Mouse (Mus musculus): Measurements from ENCODE around the gene Dnase1l3. TPM values are rescaled to one million over a fixed set of nuclear protein-coding genes. Genes with fewer than 3 reads are reported as not detected.
A peak's percentile ranks its signal among the peaks of the same experiment; 100 is the strongest.

Gene Dnase1l3
- 2.6 and 3.9 TPM in 2 replicates for total RNA-seq (2021)
- long read RNA-seq, experiment 1 = 0 reads
- long read RNA-seq, experiment 2, full-length matches to known transcripts = 2 of 4 reads
- long read RNA-seq, experiment 2, partial matches to known transcripts = 2 of 4 reads
- long read RNA-seq, experiment 2, other reads (novel, unspliced or antisense) = 0 of 4 reads

DNA sequence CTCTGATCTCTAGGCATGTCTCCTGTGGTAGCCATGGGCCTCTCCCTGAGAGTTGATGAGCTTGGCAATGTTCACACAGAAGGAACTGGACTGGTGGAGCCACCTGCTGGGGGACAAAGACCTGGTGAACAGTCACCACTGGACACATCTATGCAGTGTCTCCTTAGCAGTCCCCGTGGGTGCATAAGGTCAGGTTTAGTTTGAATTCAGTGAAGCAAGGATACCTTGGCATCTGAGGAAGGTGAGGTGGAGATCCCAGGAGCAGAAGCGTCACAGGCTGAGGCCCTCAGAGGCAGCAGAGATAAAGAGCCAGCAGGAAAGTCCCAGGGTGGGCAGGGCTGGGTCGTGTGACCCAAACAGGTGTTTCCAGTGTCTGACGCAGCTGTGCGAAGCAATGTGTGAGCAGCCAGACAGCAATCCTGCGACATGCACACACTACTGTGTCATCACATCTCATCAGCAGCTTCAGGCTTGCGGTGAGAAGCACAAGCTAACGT lies at the start of gene Dnase1l3:
Dnase1l3 (minus strand) TSS at position 303 of the 497 bp plus-strand sequence.
- peak; percentile 68 for DNase-seq

DNA sequence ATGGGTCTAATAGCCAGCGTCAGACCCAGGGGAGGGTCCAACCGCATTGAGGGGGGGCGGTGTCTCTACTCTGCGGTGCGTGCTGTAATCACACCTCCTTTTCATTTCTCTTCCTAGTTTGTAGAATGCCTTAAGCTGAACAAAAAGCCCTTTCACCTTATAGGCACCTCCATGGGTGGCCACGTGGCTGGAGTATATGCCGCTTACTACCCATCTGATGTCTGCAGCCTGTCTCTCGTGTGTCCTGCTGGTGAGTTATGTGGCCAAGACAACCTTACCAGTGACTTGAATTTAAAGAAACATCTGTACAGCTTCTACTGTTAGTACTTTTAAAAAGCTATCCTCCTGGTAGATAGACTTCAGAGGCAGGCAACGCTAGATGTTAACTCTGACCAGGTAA lies 48.2 kb upstream of the Dnase1l3 start:
- no peak for DNase-seq

DNA sequence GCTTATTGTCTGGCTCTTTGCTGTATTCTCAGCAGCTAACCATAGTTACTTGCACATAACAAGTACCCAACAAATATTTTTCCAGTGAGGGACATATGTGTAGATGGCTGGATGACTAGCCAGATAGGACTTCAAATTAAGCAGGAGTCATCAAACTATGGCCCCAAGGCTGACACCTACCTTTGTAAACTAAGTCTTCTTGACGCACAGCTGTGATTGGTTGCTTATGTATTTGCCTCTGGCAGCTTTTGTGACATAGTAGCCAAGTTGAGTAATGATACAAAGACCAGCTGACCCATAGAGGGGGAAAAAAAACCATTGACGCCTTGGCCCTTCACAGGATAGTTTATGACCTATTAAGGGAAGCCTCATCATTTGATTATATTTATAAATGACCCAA lies 47.7 kb upstream of the Dnase1l3 start:
- no peak for DNase-seq

DNA sequence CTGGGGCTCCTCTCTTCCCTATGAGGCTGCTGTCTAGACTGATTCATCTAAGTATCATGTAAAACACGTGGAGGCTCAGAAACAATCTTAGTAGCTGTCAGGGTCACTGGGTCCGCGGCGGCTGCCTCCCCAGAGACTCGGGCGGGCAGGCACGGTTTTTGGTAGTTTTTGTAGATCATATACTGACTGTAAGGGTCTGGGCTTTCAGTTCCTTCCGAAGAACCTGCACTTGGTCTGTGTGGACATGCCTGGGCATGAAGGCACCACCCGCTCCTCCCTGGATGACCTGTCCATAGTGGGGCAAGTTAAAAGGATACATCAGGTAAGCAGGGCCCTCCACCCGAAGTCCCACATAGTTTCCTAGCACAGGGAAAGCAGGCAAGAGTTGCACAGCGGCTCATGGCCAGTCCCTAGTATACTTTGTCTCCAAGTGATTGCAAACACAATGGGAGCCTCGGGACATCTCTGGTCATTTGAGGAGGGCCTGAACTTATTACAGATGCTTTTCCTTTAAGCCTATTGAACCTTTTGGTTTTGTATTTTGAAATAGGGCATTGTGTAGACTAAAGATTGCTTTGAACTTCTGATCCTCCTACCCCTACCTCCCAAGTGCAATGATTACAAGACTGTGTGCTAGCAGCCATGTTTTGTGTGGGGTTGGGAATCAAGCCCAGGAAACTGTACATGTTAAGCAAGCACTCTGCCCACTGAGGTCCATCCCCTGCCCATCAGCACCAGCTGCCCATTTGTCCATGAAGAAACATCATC lies 46.7 kb upstream of the Dnase1l3 start:
- DNase-seq = no peak

DNA sequence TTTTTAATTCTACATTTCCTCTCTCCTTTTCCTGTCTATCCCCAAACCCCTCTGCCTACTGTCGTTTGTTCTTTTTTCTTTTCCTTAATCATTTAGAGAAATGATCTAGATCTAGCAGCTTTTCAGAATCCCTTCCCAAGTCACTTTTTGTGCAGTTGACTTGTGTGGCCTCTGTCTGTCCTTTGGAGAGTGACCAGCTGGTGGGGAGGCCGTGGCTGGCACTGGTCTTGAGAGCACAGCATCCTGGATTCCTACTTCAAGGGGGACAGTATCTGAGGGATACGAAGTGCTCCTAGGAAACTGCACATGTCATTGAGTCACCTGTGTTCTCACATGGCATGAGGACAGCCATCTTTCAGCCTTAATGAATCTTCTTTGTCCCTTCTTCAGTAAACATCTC lies 45.8 kb upstream of the Dnase1l3 start:
- DNase-seq = no peak

DNA sequence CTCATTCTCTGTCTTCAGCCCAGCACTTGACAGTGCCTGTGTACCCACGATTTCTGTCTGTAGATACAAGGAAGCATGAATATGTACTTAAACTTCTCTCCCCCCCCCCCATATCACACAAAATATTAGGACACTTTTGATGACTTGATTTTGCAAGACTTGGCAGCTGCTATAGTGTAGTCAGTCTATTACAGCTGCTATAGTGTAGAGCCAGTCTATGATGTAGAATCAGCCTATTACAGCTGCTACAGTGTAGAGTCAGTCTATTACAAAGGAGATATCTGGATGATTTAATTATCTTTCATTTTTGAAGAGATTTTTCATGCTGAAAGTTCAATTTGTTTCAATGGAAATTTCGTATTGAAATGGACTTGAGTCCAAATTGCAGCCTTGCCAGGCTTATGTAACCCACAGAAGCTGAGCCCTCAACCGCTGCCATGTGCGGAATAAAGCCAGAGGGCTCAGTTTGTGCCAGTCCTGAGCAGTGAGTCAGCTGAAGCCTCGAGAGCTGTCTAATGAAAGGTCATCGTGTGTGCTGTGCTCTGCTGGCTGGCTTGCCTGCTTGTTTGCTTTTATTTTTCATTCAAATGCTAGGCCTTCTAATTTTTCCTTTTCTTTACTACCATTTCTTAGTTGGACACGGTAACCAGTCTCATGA lies 44.5 kb upstream of the Dnase1l3 start:
- DNase-seq = peak; percentile 89

DNA sequence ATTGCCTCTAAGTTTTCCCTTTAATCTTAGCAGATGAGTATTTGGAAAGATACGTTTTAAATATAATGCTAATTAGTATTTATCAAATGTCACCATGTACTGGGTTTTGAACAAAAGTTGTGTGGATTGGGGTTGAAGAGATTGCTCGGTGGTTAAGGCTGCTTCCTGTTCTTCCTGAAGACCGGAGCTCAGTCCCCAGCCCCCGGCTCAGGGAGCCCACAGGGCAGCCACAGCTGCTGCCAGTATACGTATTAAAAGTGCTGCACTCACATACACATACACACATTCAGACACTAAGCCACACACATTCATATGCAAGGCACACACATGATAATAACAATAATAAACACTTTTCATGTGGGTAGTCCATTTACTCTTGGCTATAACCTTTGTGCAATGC lies 43.8 kb upstream of the Dnase1l3 start:
- DNase-seq = no peak

DNA sequence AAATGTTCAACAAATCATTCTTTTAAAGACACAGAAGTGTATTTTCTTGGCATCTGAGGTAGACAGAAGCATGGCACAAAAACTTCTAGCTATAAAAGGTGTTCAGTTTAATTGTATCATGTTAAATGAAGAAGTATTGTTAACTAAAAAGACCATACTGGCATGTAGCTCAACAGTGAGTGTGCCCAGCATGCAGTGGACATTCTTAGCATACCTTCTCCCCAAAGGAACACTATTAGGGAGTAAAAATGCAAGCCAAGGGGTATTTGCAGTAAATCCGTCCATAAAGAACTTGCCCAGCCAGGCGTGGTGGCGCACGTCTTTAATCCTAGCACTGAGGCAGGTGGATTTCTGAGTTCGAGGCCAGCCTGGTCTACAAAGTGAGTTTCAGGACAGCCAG lies 42.0 kb upstream of the Dnase1l3 start:
- no peak for DNase-seq

DNA sequence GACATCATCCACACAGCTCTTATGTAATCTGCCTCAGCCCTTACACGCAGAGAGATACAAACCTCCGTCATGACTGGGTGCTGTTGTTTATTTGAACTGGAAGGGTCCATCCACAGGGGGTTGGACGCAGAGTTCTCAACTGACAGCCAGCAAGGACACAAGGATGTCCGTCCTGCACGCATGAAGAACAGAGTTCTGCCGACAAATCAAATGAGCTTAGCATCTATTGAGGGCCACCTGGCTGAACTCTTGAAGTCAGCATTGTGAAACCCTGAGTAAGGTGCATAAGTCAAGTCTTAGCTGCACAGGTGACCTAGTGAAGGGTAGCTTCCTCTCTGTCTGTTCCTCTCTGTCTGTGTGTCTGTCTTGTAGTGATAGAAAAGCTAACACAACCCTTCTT lies 41.6 kb upstream of the Dnase1l3 start:
- no peak for DNase-seq

DNA sequence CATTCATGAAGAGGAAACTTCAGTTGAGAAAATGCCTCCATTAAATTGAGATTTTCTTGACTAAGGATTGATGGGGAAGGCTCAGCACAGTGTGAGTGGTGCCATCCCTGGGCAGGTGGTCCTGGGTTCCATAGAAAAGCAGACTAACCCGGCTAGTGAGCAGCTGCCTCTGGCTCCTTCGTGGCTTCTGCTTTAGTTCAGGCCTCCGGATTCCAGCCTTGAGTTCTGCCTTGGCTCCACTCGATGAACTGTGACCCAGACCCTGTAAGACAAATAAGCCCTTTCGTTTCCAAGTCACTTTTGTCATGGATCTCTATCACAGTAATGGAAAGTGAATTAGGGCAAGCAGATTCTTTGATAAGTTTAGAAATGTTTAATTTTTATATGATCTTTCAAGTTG lies 40.2 kb upstream of the Dnase1l3 start:
- no peak for DNase-seq

DNA sequence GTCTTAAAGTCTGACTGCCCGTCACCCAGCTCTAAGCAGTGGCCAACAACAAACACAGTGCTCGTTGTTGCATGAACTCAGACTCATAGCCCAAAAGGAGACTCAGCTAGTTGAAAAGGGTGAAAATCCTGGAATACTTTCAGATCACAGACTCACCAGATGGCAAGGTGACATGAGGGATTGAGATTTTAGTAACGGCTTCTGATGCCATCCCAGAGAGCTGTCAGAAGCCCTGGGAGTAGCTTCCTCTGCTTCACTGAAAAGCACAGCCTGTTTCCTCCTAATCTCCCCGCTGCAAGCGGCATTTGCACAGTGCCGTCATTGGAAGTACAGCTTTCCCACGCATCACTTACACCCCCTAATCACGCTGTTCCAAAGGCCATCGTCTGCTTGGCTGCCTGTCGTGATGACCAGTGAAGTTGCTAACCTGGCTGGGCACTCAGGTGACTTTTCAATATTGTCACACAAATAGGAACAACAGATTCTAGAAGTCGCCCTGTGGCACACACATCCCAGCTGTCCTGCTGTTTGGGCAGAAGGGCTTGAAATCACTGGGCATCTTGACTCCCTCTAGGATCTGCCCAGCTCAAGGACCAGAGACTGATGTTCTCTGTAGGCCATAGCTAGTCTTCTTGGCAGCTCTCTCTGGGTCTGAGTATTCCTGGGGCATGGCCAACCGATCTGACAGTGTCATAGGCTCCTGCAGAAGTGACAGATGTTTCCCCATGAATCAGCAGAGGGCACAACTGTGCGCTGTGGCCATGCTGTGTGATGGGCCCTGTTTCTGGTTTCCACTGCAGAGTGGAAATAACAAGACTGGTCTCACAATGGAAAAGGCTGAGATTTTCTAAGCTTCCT lies 37.9 kb upstream of the Dnase1l3 start:
- peak; percentile 80 for DNase-seq

DNA sequence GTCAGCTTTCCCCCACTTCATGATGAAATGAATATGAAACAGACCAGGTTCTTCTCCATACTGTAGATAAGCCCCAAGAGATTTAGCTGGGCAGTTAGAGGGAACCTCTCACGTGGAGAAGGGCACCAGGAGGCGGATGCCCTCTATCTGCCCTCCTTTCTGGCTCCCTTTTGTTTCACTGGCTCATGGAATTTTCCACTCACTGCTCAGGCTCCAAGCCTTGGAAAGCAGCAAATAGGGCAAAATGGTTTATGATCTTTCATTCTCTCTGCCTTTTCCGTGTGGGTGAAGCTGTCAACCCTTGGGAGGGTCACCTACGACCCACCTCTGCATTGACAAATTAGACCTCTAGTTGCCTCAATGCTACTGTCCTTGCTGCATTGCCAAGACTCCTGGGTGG lies 36.2 kb upstream of the Dnase1l3 start:
- peak; percentile 54 for DNase-seq

DNA sequence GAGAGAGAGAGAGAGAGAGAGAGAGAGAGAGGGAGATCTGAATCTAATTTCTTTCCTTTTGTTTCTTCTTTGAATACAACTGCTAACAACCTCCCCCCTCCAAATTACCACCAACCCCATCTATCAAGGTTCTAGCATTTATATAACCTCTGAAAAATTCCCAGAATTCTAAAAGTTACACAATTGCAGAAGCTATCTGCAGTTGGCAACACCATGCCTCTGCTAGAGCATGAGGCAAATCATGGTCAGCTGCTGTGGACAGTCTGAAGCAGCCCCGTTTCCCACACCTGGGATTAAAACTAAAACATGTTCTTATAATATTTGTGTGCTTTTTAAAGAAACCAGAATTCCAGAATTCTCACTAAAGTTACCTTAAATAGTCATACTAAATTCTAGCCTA lies 35.4 kb upstream of the Dnase1l3 start:
- no peak for DNase-seq

DNA sequence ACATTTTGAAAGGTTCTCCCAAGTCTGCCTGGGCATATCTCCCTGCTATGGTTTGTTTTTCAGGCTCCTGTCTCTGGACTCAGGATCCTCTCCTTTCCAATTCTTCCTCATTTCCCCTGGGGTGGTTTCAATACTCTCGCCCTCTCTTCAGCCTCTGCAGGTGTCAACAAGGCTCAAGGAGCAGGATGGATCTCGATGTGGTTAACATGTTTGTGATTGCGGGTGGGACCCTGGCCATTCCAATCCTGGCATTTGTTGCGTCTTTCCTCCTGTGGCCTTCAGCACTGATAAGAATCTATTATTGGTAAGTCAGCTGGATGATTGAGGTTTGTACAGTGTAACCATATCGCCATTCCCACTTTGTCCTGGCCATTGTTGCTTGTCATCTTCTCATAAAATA lies 33.7 kb upstream of the Dnase1l3 start:
- no peak for DNase-seq

DNA sequence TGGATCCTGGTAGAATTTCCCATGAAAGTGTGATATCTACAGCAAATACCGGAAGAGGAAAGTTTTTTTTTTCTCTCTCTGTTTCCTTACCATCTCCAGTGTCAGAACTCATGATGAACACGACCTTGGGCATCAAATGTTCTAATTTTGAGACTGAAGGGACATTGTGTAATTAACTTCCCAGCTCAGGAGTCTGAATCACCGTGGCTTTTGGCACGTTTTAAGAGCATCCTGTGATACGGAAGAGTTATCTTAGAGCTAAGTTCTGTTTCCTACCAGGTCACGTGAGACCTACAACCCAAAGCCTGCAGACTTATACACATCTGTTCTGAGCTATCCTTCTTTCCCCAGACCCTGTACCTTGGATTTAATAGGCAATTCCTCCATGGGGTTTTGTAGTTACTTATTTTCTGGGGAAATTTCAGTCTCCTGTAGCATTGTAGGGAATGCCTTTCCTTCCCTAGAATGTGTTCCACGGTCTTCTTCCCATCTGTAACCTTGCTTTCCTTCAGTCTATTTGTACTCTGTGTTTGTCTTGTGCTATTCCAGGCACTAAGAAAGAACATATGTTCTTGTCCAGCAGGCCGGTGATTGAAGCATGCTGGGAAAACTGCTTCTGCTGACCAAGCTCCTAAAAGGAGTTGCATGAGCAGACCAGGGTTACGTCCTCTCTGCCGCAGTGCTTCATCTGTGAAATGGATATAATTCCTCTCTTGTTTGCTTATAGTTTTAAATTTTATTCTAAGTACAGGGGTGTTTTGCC lies 32.6 kb upstream of the Dnase1l3 start:
- no peak for DNase-seq

DNA sequence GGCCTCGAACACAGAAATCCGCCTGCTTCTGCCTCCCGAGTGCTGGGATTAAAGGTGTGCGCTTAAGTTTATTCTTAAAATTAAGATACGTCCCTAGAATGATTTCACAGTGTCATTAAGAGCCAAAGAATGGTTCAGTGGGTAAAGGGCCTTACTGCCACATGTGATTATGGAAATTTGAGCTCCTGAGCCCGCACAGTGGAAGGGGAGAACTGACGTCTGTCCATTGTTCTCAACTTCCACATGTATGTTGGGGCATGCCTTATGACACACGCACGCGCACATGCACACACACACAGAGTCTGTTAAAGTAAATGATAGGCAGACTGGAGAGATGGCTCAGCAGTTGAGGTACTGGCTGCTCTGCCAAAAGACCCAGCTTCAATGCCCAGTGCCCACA lies 30.6 kb upstream of the Dnase1l3 start:
- DNase-seq = no peak

DNA sequence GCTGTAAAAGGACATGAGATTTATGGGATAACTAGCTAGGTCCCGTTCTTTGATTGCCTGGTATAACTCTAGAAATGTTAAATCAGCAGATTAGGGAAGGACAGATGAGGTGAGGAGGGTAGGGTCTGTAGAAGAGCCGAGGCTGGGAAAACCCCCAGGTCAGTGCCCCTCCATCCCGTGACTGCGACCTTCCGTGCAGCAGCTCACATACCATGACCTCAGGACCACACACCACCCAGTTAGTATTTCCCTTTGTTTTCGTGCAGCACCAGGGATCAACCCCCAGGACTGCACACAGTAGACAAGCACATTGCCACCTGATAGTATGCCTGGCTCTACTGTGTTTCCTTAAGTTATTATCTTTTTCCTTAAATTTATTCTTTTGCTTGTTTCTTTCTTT lies 30.1 kb upstream of the Dnase1l3 start:
- DNase-seq = no peak

DNA sequence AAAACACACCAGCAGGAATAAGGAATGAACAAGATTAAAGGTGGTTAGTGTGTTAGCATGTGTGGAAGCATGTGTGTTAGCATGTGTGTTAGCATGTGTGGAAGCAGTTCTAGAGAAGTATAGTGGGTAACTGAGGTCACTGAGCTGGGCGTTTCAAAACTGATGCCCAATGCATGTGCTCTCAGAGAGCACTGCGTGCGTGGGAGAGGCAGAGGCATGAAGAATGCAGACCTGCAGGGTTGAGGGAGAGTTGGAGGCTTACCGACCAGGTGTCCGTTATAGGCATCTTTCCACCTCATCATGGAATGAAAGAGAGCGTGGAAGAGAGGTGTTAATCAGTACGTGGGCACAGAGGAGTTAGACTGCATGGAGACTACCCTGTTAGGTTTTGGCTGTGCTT lies 26.2 kb upstream of the Dnase1l3 start:
- DNase-seq = no peak

DNA sequence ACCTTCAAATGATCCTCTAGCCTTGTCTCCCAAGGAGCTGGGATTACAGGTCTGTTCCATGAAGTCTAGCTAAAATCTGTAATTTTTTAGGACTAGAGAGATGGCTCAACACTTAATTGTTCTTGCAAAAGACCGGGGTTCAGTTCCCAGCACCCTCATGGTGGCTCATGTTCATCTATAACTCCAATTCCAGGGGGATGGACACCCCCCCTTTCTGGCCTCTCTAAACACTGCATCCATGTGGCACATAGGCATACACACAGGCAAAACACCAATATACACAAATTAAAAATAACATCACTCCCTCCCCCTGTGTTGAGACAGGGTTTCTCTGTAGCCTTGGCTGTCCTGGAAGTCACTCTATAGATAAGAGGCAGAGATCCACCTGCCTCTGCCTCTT lies 25.6 kb upstream of the Dnase1l3 start:
- DNase-seq = no peak

DNA sequence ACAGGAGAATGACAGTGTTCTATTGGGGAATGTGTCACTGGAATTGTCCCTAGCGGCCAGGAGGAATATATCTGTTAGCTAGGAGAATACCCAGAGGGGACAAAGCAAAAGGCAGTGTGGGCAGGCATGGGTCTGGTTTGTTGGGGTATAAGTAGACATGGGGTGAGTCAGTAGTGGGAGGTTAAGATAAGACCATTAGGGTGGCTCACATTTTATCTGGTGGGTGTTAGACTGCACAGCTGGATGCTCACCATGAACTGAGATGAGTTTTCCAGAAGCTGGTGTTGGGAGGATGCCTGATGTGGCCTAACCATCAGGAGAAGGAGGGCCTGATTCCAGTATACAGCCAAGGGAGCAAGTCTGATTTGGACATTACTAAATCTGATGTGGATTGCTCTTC lies 22.6 kb upstream of the Dnase1l3 start:
- DNase-seq = no peak

DNA sequence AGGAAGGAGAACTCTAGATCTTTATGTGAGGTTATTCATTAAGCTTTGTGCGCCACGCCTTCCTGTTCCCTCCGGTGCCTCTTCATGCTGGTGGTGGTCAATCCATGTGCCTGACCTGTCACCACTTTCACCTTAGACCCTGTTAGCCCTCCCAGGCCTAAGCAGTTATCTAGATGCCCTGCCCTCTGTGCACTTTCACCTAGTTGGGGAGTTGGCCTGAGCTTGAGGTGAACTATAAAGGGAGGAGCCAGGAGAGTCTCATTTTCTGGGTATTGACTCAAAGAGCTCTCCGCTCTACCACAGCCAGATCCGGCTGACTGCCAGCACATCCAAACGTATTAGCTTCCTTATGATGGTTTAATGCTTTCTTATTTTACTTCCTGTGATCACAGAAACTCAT lies 21.9 kb upstream of the Dnase1l3 start:
- no peak for DNase-seq

DNA sequence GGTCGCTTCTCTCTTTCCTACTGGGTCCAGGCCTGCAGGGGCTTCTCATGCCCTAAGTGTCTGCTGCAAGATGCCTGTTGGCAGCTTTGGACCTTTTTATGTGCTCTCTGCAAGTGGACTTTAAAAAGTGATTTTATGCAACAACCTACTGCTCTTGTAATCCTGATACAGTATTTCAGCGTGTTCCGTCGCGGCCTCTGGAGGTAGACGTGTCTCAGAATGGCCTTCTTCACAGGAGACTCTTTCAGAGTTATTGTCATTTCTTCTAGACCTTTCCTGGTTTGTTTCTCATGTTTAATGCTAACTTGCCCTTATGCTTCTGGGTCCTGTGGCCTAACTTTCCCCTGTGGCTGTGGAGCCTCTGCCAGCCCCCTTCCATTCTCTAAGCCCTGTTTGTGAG lies 21.4 kb upstream of the Dnase1l3 start:
- DNase-seq = no peak
